Mouse (Mus musculus) thymus, adult 18-20 months (tissue): ENCODE measurements around the gene Dhx37.
"Not testable (repeated sequence)": the region's sequence is repeated elsewhere in the genome, so short reads cannot be mapped to it uniquely, and the experiment has no call there.

ENCODE experiments used
- DNase-seq, 2 experiments: peaks; one replicate each; pipeline ENCODE4 v3.0.0; 2022; ENCODE audit warnings: mixed read lengths in 2 of 2

Gene Dhx37

DNA sequence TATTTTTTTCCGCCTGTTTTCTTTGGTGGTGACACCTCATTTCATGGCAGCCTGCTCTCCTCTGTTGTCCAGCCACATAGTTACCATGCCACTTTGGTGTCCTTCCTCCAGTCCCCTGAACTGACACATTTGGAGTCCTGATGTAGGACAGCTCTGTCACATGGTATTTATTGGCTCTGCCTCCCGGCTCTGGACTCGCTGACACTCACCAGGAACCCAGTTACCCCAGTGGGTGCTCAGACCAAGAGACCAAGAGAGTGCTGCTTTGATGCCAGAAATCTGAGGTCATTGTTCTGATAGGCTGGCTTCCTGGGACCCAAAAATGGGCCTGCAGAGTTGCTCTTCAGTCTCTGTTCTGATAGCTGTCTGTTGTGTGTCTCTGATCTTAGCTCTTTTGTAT lies 14.1 kb upstream of the Dhx37 start:
- DNase-seq = no peak

DNA sequence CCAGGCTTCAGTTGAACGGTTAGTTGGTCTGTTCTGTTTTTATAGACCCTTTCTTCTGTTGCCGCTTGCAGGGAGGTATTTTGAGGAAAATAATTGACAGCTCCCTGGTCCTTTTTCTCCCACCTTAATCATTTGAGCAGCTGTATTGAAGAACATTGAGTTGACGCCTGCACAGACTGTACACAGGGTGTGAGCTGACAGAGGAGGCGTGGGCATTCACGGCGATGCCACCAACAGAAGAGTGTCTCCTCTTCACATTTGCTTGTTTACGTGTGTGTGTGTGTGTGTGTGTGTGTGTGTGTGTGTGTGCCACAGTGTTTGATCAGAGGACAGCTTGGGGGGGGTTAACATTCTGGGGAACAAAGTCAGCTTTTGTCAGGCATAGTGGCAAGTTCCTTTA lies 12.4 kb upstream of the Dhx37 start:
- DNase-seq = no peak

GRCm38 (mm10) chr5:125444554-125444953 lies 10.6 kb upstream of the Dhx37 start:
- no peak for DNase-seq

- no peak for DNase-seq
Observed at GRCm38 (mm10) chr5:125443915-125444314, 10.0 kb upstream of the Dhx37 start.

DNA sequence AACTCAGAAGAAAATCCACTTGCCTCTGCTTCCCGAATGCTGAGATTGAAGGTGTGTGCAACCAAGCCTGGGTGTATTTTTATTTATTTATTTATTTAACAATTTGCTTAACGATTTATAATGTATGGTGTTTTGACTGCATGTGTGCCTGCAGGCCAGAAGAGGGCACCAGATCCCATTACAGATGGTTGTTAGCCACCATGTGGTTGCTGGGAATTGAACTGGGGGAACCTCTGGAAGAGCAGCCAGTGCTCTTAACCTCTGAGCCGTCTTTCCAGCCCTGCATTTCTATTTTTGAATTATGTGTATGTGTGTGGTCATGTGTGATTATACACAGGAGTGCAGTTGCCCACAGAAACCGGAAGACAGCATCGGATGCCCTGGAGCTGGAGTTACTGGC lies 9.4 kb upstream of the Dhx37 start:
- DNase-seq = no peak

DNA sequence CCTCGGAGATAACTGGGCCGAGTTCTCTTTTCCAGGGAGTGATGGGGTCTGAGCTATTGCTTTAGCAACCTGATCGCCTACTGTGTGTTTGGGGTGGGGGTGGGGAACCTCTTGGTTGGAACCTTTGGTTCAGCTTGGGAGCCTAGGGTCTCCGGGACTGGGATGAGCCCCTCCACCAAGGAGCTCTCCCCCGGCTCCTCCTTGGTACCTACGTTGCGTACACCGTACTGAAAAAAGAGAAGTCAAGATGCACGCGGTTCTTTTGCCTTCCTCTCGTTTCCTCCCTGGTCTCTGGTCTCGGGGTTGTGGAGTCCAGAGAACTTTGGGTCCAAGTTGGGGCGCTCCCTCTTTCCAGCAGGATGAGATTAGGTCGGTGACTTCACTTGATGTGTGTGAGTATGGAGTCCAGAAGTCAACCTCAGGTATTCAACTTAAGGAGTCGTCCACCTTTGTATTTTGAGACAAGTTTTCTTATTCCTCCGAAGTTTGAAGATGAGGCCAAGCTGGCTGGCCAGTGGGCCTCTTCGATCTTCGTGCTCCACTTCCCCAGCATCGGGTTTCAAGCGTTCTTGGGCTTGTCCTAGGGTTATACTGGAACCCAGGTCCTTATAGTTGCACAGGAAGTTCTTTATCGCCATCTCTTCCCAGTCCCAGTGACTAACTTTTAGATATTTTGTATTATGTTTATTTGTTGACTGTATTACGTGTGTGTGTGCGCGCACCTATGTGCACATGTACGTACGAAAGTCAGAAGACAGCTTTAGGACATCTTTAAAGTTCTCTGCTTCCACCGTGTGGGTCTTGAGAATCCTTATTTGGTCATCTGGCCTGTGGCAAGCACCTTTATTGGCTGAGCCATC lies 8.4 kb upstream of the Dhx37 start:
- DNase-seq = no peak

DNA sequence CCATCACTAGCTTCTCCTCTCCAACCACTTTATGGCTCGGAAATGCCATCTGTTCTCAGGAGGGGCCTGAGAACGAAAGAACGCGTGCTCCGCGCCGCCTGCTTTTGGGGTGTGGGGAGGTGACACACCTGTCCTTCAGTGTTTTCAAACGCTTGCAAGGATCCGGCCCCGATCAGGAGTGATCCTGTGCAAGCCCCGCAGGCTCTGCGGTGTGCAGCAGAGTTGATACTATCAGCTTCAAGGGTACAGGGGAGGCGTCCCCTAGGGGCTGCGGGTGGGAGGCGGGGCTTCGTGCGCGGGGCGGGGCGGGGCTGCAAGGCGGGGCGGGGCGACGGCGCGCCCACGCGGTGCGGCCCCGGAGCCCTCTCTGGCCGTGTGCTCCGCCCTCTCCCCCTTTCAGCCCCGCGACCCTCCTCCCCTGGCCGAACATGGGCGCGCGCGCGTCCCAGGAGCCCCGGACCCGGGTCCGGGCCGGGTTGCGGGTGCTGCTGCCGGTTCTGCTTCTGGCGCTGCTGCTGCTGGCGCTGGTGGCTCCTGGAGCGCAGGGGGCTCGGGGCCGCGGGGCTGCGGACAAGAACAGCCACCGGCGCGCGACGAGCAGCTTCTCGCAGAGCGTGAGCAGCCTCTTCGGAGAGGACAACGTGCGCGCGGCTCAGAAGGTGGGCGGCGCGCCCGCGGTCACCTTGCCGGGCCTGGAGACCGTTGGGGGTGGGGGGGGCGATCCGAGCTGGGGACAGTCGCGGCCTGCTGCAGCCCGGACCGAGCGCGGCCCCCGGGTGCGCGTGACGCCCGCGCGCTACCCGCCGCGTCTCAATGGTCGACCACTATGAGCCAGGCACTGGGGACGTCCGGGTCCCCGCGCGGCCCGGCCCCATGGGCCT lies 7.6 kb upstream of the Dhx37 start, which contains the start of gene Bri3bp:
Gene Bri3bp, plus strand, starts transcription at position 335 of the 881 bp plus-strand sequence.
- DNase-seq = peak; percentile 59 to 70

GRCm38 (mm10) chr5:125440583-125441233 lies 6.8 kb upstream of the Dhx37 start:
- no peak for DNase-seq

- DNase-seq = not testable (repeated sequence)
Observed at GRCm38 (mm10) chr5:125434347-125434746, 426 bp upstream of the Dhx37 start.

- DNase-seq = not testable (repeated sequence)
Observed at GRCm38 (mm10) chr5:125432324-125432723, 1.6 kb downstream of the Dhx37 start.

DNA sequence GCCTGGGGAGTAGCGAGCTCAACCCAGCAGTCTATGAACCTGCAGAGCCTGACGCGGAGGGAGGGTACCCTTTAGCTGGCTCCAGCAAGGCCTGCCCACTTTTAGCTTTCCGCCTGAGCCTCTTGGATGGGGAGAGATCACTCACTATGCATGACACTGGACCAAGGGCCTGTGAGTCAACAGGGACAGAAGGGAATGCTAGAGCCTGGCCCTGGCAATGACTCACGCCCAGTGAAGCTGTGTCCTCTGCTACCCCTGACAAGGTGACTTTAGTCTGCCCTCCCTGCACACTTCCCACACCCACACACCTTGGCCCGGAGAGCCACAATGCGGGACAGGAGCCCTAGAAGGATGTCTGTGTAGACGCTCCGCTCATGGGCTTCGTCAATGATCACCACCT lies 7.6 kb downstream of the Dhx37 start:
- DNase-seq = no peak

- DNase-seq = no peak
Observed at GRCm38 (mm10) chr5:125425698-125426276, 8.1 kb downstream of the Dhx37 start.

- DNase-seq = no peak
Observed at GRCm38 (mm10) chr5:125419124-125419523, 14.8 kb downstream of the Dhx37 start.

- no peak for DNase-seq
Observed at GRCm38 (mm10) chr5:125418636-125419035, 15.3 kb downstream of the Dhx37 start.

- no peak for DNase-seq
Observed at GRCm38 (mm10) chr5:125416183-125416582, 17.7 kb downstream of the Dhx37 start.

DNA sequence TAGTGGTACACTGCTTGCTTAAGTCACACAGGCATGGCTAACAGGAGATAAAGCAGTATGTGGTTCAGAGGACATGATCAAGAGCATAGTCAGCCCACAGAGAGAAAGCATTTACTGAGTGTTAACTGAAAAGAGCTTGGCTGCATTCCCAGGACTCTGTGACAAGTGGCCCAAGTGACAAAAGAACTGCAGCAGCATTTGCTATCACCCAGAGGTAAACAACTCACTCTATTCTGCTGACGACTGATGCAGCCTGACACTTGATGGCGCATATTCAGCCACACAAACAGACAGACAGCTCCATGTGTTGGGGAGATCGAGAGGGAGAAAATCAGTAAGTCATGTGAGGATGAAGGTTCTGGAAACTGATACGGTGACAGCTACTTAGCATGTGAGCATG lies 20.2 kb downstream of the Dhx37 start:
- DNase-seq = no peak

DNA sequence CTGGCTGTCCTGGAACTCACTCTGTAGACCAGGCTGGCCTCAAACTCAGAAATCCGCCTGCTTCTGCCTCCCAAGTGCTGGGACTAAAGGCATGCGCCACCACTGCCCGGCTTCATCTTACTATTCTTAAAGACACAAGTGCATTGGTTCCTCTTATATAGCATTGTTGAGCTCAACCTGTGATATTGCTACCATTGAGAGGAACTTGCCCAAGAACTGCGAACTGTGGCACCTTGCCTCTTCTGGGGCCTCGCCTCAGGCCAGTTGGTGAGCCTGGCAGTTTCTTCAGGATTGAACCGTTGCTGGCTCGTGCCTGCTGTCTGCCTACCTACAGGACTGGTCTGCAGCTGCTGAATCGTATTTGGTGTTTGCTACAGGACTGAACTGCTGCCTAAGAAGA lies 21.4 kb downstream of the Dhx37 start:
- DNase-seq = not testable (repeated sequence)

GRCm38 (mm10) chr5:125411972-125412530 lies 21.9 kb downstream of the Dhx37 start:
- DNase-seq = peak; percentile 30 to 60

DNA sequence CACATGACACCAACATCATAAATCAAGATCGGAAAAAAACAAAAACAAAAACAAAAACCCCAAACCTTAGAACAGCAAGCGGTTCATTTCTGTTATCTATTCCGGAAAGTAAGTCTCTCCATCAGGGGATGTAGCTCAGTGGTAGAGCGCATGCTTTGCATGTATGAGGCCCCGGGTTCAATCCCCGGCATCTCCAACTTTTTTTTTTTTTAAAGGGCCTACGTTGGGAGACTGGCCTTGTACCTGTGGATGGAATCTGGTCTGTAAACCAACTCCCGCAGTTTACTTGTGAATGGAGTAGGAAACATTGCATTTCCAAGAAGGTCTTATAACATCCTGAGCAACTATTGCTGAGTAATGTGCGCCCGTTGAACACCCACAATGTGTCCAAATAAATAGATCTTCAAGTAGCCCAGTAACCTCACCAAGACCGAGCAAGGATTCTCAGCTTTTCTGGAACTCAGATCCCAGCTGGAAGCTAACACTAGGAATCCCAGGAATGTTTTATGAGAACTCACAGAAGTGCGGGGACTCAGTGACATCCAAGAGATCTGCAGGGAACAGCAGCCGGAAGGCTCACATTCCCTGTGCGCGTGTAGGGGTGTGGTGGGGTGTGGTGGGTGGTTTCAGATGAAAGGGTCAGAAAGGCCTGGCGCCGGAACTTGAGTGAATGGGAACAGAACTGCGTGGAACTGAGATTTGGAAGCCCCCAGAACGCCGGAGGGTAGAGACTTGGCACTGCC lies 24.4 kb downstream of the Dhx37 start:
- no peak for DNase-seq

- DNase-seq = peak; percentile 56 to 74
Observed at GRCm38 (mm10) chr5:125408842-125409241, 25.1 kb downstream of the Dhx37 start.

GRCm38 (mm10) chr5:125407910-125408575 lies 25.9 kb downstream of the Dhx37 start:
- DNase-seq = no peak
